Mouse (Mus musculus) CH12.LX (cell line): ENCODE results near the gene Rybp.

ENCODE experiments used
- MAFK ChIP-seq: IDR thresholded peaks from 2 replicates; pipeline ENCODE4 v1.6.1; 2011; ENCODE audit warnings: low read length, improper control_type of control experiment; ENCODE audit not compliant: insufficient replicate concordance
- RAD21 ChIP-seq: IDR thresholded peaks from 2 replicates; pipeline ENCODE4 v1.6.1; 2011; ENCODE audit warnings: low read depth, mild to moderate bottlenecking, low read length, improper control_type of control experiment, moderate library complexity
- ZC3H11A ChIP-seq: IDR thresholded peaks from 2 replicates; pipeline ENCODE4 v1.6.1; 2012; ENCODE audit warnings: low read depth, mild to moderate bottlenecking, inconsistent platforms, low read length, improper control_type of control experiment

DNA sequence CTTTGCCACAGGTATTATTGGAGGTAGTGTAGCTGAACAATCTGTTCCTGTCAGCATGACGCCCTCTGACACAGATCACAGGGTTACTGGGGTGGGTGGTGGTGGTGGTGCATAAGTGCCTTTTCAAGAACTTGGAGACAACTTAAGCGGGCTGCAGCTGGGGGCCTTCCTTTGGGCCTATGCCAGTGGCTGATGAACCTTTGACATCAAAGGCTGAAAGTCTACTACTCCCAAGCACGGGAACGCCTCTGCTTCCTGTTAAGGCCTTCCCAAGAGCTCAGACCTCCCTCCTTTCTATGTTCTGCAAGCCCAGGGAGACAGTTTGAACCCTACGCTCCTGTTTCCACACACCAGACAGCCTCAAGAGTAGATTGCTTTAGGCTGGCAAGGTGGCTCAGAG is 70.3 kb downstream of the Rybp start:
- TF ChIP-seq RAD21: no peak
- no peak for TF ChIP-seq ZC3H11A
- TF ChIP-seq MAFK: no peak
